Mouse (Mus musculus) lung, adult 2 months (tissue): ENCODE measurements around the gene Cdc5l.

ENCODE experiments used
- CTCF ChIP-seq: fragments of 200-500 bp; IDR thresholded peaks from 2 replicates; pipeline ENCODE4 v1.5.1; 2011; ENCODE audit warnings: mild to moderate bottlenecking, low read length, control low read depth; ENCODE audit not compliant: insufficient read depth
- POLR2A ChIP-seq: fragments of 200-500 bp; IDR thresholded peaks from 2 replicates; pipeline ENCODE4 v1.6.1; 2011; ENCODE audit warnings: low read depth, mild to moderate bottlenecking, control low read depth, low read length, borderline replicate concordance; ENCODE audit errors: extremely low read depth

GRCm38 (mm10) chr17:45468302-45468701 lies 34.8 kb upstream of the Cdc5l start:
- TF ChIP-seq CTCF (no peak), POLR2A (no peak)
